Mouse (Mus musculus): ENCODE measurements around the gene Tspyl4. TPM values are rescaled to one million over a fixed set of nuclear protein-coding genes. Genes with fewer than 3 reads are reported as not detected.

Tspyl4 gene
- polyA plus RNA-seq (2015; fragmentation: Nextera tagmentation; extraction: Ambion mirVana), result 424 and 433 TPM in 2 replicates

GRCm38 (mm10) chr10:34297299-34297979, at the start of gene Tspyl4:
TSS of gene Tspyl4 (plus strand) at chr10:34297442.

GRCm38 (mm10) chr10:34281962-34282388, 15.3 kb upstream of the Tspyl4 start, which contains the start of gene Tspyl1:
TSS of gene Tspyl1 (plus strand) at chr10:34282190.

Other genes with a start within 250 kb of the Tspyl4 start
- 2.0 TPM in 2 replicates for gene Calhm5, start 200.9 kb upstream of the Tspyl4 start, polyA plus RNA-seq (2015; fragmentation: Nextera tagmentation; extraction: Ambion mirVana)
- 1.3 and 1.4 TPM in 2 replicates for gene Calhm6, start 169.5 kb upstream of the Tspyl4 start, polyA plus RNA-seq (2015; fragmentation: Nextera tagmentation; extraction: Ambion mirVana)
- gene Dse, start 89.7 kb upstream of the Tspyl4 start, polyA plus RNA-seq (2015; fragmentation: Nextera tagmentation; extraction: Ambion mirVana), result 6.7 and 7.5 TPM in 2 replicates
- 124 and 136 TPM in 2 replicates for gene Tspyl1, start 15.3 kb upstream of the Tspyl4 start, polyA plus RNA-seq (2015; fragmentation: Nextera tagmentation; extraction: Ambion mirVana)
- gene Col10a1, start 92.5 kb downstream of the Tspyl4 start, polyA plus RNA-seq (2015; fragmentation: Nextera tagmentation; extraction: Ambion mirVana), result 0.70 and 1.4 TPM in 2 replicates
- gene Nt5dc1, start 121.1 kb downstream of the Tspyl4 start, polyA plus RNA-seq (2015; fragmentation: Nextera tagmentation; extraction: Ambion mirVana), result 2.5 and 2.6 TPM in 2 replicates
- gene Frk, start 186.0 kb downstream of the Tspyl4 start, polyA plus RNA-seq (2015; fragmentation: Nextera tagmentation; extraction: Ambion mirVana), result 0.82 and 1.3 TPM in 2 replicates